Mouse (Mus musculus): Measurements from ENCODE around the gene Peak1. TPM values are rescaled to one million over a fixed set of nuclear protein-coding genes. Genes with fewer than 3 reads are reported as not detected.

Peak1 gene
- polyA plus RNA-seq, 1 experiment from 2014 or later, result 5.1 TPM

DNA sequence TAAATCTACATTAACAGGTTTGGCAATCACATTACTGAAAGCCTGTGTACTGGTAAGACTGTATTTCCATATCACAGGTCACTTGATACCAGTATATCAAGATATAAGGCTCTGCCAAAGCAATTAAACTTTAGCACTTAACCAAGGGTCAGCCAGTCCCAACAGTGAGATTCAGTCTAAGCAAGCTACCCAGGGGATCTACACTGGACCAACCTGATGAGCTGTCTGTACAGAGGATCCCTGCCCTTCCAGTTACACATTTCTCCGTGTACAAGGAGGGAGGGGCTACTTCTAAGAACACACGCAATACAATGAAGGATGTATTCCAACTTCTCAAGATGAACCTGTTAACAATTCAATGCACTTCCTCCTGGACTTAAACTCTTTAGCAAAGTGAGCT lies 259.8 kb downstream of the Peak1 start:
- no peaks in the 10 kb centered on the region for H3K9me3 ChIP-seq
- peak overlapping the region; percentile 18 for H3K4me3 ChIP-seq
- no peaks in the 10 kb centered on the region for H3K36me3 ChIP-seq
- peaks cover 39% of the 10 kb centered on the region for H3K4me1 ChIP-seq (replicated peaks)
- whole genome bisulfite sequencing, result 84% methylated on average over 2 of the region's 2 CpGs
- H3K27ac ChIP-seq, result no peak overlapping the region
- H3K27me3 ChIP-seq (ENCODE audit: insufficient read depth, poor library complexity, severe bottlenecking), result 0 out of 2 replicates have a peak, but pooled peaks cover 2% of the 10 kb centered on the region
- DNase-seq (ENCODE audit: low spot score), result no peak

DNA sequence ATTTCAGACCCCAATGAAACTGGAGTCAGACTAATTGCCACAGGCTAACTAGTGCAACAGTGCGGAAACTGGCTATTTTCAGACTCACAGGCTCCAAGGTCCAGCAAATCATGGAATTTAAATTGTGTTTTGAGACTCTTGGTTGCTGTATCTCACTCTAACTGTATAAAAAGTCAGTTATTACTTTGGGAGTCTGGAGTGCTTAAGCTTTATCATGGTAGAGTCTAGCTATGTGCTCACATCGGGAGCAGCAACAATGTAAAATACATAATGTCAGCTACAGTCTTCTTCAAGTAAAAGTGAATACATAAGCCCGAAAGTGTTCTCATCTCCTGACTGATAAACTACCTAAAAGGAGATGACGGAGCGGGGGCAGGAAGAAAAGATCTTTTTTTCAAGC lies 263.3 kb downstream of the Peak1 start:
- no peak for DNase-seq (ENCODE audit: low spot score)
- 93% methylated on average over 5 of the region's 5 CpGs for WGBS
- H3K36me3 ChIP-seq, result peaks cover 19% of the 10 kb centered on the region
- no peak overlapping the region for H3K27ac ChIP-seq
- H3K4me1 ChIP-seq (replicated peaks), result peaks cover 31% of the 10 kb centered on the region
- H3K27me3 ChIP-seq (ENCODE audit: insufficient read depth, poor library complexity, severe bottlenecking), result no peaks in the 10 kb centered on the region
- no peaks in the 10 kb centered on the region for H3K9me3 ChIP-seq
- H3K4me3 ChIP-seq, result no peak overlapping the region

DNA sequence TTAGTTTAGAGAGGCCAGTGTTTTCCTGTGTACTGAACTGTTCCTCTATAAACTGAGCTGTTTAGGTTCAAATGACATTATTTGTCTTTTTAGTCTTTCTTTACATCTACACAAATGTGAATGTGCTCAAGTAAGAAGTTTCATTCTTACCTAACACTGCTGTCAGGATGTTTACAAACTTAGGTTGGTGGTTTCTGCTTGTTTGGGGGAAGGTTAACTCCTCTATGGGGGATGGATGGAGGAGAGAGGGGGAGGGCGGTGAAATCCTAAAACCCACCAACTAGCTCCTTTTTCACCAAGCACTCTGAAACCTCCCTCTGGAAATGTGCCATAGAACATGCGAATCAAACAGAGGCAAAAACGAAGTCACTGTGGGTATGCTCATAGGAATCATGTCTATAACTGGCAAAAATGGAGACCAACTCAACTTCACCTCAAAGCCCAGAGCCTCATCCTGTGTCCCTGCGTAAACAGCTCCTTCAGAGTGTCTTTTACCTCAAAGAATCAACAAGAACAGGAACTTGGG lies 265.3 kb downstream of the Peak1 start:
- 86% methylated on average over 4 of the region's 4 CpGs for WGBS
- H3K9me3 ChIP-seq, result no peaks in the 10 kb centered on the region
- H3K4me1 ChIP-seq (replicated peaks), result peaks cover 13% of the 10 kb centered on the region
- no peak overlapping the region for H3K4me3 ChIP-seq
- no peak for DNase-seq (ENCODE audit: low spot score)
- H3K27me3 ChIP-seq (ENCODE audit: insufficient read depth, poor library complexity, severe bottlenecking), result no peaks in the 10 kb centered on the region
- peaks cover 26% of the 10 kb centered on the region for H3K36me3 ChIP-seq
- no peak overlapping the region for H3K27ac ChIP-seq

GRCm38 (mm10) chr9:56151745-56152481 lies 266.0 kb downstream of the Peak1 start:
- Histone ChIP-seq H3K36me3 (peaks cover 33% of the 10 kb centered on the region), H3K9me3 (no peaks in the 10 kb centered on the region), H3K4me1 (replicated peaks) (peaks cover 13% of the 10 kb centered on the region), H3K4me3 (no peak overlapping the region), H3K27ac (no peak overlapping the region), H3K27me3 (ENCODE audit: insufficient read depth, poor library complexity, severe bottlenecking) (no peaks in the 10 kb centered on the region)
- no peak for DNase-seq (ENCODE audit: low spot score)
- WGBS, result 59% methylated on average over 7 of the region's 7 CpGs

Other genes with a start within 250 kb of the Peak1 start
- 66.9 and 70.3 TPM in 2 replicates for gene Hmg20a, start 542 bp upstream of the Peak1 start, polyA plus RNA-seq (2016; fragmentation: Nextera tagmentation; extraction: Ambion mirVana)